Mouse (Mus musculus): ENCODE data around the gene Anks1b.

The Anks1b gene

GRCm38 (mm10) chr10:91005858-91006538 is 1132.7 kb downstream of the Anks1b start:
- no peak for DNase-seq (ENCODE audit: low read depth in 1 of 2, low spot score in 2 of 2)
